Mouse (Mus musculus) c-Kit-positive CD71-positive TER-119-negative erythroid progenitor cells, embryonic 14.5 days (primary cell): Measurements from ENCODE around the gene Zfp503.

Experiments
- DNase-seq: peaks from one replicate; pipeline ENCODE4 v3.0.0-alpha.2; 2013; ENCODE audit warnings: low read depth

Zfp503 gene

GRCm38 (mm10) chr14:21993251-21994060 lies 4.1 kb upstream of the Zfp503 start:
- DNase-seq, result no peak

GRCm38 (mm10) chr14:21992321-21992885 lies 3.0 kb upstream of the Zfp503 start:
- no peak for DNase-seq

- no peak for DNase-seq
These were observed 2.5 kb upstream of the Zfp503 start for GRCm38 (mm10) chr14:21991856-21992255.

GRCm38 (mm10) chr14:21991251-21991780 lies 1.9 kb upstream of the Zfp503 start:
- no peak for DNase-seq

- no peak for DNase-seq
These were observed 1.1 kb upstream of the Zfp503 start for GRCm38 (mm10) chr14:21990321-21991021.

DNA sequence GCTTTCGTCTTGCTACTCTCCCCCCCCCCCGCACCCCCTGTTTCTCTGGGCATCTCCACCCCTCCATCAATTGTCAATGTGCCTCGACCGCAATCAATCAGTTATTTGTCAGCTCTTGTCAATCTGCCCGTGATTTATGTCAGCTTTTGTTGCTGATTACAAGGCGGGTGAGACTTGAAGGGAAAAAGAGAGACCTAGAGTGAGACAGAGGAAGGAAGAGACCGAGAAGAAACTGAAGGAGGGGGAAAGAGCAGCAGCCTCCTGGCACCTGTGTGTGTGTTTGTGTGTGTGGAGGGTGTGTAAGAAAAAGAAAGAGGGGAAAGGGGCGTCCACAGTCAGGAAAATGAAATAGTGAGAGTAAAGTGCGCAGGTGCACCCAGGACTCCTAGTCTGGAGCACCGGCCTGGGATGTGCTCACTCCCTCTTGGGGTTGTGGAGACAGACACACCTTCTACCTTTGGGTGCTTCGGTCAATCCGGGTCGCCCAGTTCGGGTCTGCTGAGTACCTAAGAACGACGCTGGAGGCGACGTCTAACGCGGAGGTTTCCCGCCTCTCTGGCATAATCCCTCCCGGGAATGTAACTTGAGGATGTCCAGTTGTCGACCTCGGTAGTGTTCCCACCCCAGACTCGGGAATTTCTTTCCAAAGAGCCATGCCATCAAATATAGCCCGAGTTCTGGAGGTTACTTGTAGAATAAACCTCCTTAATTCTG lies 667 bp downstream of the Zfp503 start:
- no peak for DNase-seq

DNA sequence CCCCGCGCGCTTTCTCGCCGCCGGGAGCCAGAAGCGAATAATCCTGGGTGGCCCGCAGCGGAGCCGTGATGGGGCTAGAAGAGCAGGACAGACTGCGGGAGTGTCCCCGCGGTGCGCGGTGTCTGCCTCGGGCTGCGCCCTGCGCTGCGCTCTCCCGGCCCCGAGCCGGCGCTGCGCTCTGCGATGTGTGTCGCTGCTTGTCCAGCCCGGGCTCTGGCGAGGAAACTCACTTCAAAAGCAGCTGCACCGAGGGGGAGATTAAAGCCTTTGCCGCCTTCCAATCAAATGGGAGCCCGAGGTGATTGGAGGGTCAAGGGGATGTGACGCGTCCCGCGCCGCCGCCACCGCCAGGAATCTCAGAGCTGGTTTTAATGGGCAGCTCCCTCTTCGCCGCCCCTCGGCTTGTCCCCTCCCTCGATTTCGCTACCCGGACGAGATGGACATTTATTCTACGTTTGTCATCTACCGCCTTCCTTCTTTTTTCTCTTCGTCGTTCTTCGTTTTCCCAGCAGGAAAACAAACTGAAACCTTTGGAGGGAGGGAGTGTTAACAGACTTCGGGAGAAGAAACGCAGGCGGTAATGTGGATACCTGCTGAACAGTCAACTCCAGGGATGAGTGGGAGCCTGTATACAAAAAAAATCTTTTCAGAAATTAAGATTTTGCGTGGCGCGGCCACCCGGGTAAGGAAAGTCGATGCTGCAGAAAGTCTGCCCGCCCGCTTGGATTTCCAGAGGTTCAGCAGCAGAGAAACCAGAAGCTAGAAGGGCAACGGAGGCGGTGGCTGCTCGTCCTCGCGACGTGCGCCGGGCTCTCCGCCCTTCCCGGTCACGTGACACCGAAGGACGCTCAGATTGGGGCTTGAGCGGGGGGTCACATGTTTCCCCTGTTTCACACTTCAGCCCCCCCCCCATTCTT lies 1.5 kb downstream of the Zfp503 start:
- no peak for DNase-seq

GRCm38 (mm10) chr14:21986733-21987659 lies 2.4 kb downstream of the Zfp503 start:
- no peak for DNase-seq

DNA sequence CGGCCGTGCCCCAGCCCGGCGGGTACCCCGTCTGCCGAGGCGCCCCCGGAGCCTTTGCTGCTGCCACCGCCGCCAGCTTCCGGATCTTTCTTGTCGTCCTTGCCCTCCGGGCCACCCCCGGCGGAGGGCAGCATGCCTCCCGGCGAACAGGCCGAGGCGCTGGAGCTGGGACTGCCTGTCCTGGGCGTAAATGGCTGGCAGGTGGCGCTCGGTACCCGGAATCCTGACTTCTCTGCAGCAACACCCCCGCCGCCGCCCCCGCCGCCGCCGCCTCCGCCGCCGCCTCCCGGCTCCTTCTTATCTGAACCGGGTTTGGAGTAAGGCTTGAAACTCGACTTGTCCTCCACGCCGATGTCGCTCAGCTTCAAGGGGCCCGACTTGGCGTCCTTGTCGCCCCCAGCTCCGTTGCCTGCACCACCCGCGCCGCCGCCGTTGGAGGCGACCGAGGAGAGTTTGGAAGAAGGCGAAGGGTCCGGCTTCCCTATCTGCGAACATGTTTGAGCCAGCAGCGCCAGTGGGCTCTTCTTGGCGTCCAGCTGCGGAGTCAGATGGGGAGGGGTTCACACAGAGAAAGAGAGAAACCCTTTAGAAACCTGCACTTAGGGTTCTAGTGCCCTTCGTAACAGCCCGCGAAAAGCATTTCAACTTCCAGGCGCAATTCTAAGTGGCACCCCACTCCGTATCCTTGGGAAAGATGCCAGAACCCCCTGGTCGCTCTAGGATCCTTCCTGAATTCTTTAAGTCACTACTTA lies 3.2 kb downstream of the Zfp503 start:
- no peak for DNase-seq

DNA sequence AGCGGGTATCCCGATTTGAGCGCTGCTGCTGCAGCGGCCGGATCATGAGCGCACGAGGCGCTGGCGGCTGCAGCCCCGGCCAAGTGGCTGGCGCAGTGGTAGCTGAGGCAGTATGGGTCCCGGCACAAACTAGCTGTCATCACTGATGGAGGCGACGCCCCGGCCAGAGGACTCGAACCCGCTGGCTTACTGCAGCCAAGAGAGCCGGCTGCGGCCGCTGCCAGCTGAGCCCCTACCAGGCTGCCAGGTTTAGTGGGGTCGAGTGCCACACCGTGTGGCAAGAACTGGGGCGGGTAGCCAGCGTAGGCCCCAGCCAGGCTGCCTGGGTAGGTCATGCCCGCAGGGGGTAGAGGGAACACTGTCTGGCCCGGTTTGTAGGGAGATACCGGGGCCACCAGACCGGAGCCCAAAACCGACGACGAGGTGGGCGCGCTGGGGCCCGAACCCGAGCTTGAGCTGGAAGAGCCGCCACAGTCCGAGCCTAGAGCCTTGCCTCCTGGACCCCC lies 3.9 kb downstream of the Zfp503 start:
- no peak for DNase-seq

- DNase-seq, result no peak
These were observed 4.5 kb downstream of the Zfp503 start for GRCm38 (mm10) chr14:21984757-21985425.

DNA sequence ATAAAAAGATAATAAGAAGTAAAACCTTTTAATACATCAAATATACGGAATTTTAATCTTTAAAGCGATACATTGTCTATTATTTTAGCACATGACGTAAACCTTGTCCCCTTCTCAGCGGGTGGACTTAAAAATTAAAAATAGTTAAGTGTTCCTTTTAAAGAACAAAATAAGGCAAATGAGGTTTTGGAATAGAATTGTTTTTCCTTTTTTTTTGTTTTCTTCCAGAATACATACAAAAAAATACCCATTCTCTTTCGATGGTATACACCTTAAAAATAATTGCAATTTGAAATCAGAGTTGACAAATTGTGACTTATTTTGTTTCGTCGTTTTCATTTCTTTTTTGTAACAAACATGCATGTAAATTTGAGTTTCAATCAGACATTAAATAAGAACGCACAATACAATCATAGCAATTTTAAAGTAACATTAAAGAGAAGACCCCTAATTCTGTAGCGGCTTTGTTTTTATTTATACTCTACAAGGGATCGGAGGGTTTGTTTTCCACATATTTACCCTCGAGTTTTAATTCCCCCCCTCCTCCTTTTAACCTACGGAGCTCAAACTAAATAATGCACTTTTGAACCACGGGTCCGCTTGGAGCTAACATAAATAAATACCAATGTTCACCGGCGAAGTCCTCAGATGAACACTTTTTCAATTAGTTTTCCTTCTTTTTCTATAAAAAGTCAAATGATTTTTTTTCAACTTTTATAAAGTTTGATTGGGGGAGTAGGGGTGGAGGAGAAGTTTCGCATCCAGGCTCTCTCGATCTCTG lies 5.3 kb downstream of the Zfp503 start:
- DNase-seq, result no peak

- no peak for DNase-seq
These were observed 6.0 kb downstream of the Zfp503 start for GRCm38 (mm10) chr14:21983311-21983949.

DNA sequence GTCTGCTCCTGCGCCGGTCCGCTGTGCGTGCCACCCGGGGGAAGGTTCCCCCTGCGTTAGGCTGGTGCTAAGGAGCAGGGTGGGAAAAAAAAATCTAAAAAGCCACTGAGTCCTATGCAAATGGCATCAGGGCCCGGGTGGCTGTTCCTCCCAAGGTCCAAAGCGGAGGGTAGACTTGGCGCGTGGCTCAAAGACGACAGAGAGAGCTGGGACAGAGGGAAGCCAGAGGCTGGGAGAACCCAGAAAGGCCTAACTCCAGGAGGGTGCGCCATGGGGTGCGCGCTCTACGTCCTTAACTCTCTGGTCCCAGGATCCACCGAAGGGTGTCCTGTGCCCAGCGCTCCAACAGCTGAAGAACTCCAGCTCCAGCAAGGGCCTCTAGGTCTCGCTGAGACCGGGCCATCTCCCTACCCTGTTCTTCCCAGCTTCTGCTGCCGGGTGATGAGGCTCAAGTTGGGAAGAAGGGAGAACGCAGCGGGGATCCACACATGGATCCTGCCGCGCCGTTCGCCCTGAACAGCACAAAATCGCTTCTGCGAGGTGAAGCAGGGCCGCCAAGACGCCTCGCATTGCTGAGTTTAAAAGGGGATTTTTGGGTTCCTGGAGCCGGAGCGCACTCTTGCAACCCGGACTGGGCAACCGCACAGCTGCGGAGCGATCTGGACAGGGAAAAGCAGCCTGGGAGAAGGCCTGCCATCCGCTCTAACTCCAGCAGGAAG lies 6.7 kb downstream of the Zfp503 start:
- no peak for DNase-seq

DNA sequence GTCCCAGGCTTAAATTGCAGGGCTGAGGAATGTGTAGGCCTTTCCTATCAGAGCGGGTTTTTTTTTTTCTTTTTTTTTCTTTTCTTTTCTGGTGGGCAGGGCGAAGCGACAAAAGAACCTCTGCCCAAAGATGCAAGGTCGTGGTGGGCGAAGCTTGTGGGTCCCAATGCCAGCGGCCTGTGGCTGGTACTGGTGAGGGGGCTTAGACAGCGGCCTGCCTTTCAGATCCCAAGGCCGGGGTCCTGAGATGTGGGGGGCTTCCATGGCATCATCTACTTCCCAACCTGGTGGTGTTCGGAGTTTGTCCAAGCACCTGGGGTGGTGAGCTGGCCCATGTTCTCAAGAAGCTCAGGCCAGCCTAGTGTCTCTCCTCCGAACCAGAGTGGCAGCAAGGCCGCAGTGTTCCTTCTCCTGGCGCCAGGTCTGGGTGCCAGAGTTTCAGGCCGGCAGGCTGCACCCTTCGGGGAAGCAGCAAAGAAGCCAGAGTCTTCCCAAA lies 7.3 kb downstream of the Zfp503 start:
- DNase-seq, result no peak

GRCm38 (mm10) chr14:21981462-21981861 lies 7.9 kb downstream of the Zfp503 start:
- DNase-seq, result no peak
